Mouse (Mus musculus) stomach, postnatal 0 days (tissue): ENCODE measurements at regions not wholly inside any gene's neighbourhood (a gene's known extent, or its start where the extent isn't known, plus 50 kb on each side); places are given as distances from the start of the nearest gene placed in this dataset.

ENCODE experiments used
- CTCF ChIP-seq: IDR thresholded peaks from 2 replicates; pipeline ENCODE4 v1.5.1; 2016; ENCODE audit warnings: antibody characterized with exemption, low read depth, mild to moderate bottlenecking, moderate library complexity
- EP300 ChIP-seq: optimal IDR thresholded peaks from 2 replicates; pipeline ENCODE3; 2016; ENCODE audit warnings: antibody characterized with exemption

GRCm38 (mm10) chr16:47025971-47026370, 527.6 kb upstream of the Nectin3 start:
- no peak for TF ChIP-seq CTCF
- no peak for TF ChIP-seq EP300
